Mouse (Mus musculus) bone marrow macrophage, adult 2 months (primary cell): Measurements from ENCODE around the gene Olfr1261.

Experiments used
- CTCF ChIP-seq: IDR thresholded peaks from 2 replicates; pipeline ENCODE4 v1.5.1; 2012; ENCODE audit warnings: low read depth, mild to moderate bottlenecking, low read length, moderate library complexity
- POLR2A ChIP-seq: IDR thresholded peaks from 2 replicates; pipeline ENCODE4 v1.6.1; 2012; ENCODE audit warnings: mild to moderate bottlenecking, low read depth, low read length, borderline replicate concordance

- no peak for TF ChIP-seq CTCF
- TF ChIP-seq POLR2A: no peak
Observed at GRCm38 (mm10) chr2:90035037-90035436, 44.0 kb downstream of the Olfr1261 start, which contains the start of gene Olfr1265.
